Mouse (Mus musculus) liver, adult 2 months (tissue): ENCODE measurements around the gene Ubqln4.

Experiments
- CTCF ChIP-seq: fragments of 200-500 bp; IDR thresholded peaks from 2 replicates; pipeline ENCODE4 v1.5.1; 2011; ENCODE audit warnings: low read depth, low read length, control low read depth
- POLR2A ChIP-seq: fragments of 200-500 bp; IDR thresholded peaks from 2 replicates; pipeline ENCODE4 v1.6.1; 2011; ENCODE audit warnings: low read length, control low read depth; ENCODE audit not compliant: insufficient read depth; ENCODE audit errors: extremely low read depth

DNA sequence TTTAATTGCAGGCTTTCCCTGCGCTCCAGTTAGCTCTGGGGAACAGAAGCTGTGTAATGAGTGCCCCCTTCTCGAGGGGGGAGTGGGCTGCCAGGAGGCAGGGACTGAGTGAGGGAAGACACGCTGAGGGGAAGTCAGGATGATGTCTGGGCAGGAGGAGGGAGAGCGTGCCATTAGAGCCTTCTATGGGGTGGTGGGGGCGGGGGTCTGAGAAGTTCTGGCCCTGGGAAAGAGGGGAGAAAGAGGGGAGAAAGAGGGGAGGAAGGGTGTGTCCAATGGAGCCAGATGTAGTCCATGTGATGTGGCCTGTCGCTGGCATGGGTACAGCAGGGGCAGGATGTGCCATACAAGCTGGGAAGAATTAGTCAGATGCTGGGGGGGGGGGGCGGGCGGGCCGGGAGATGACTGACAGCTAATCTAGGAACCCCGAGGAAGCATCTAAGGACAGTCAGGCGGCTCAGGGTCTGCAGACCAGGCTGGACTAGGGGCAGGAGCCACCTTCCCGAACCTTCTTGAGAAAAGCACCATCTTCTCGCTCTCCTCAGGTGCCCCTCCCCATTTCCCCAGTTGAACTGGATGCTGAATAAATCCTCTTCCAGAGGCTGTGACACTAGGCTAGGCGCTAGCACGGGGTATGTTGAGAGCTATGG is 40.5 kb upstream of the Ubqln4 start:
- TF ChIP-seq CTCF, result no peak
- no peak for TF ChIP-seq POLR2A
